Mouse (Mus musculus) retina, postnatal 7 days (tissue): ENCODE measurements around the gene Vps13d.
A peak's percentile ranks its signal among the peaks of the same experiment; 100 is the strongest.

Source experiments
- DNase-seq: peaks from one replicate; pipeline ENCODE4 v3.0.0-alpha.2; 2012; ENCODE audit warnings: low read depth, low spot score

Vps13d gene

DNA sequence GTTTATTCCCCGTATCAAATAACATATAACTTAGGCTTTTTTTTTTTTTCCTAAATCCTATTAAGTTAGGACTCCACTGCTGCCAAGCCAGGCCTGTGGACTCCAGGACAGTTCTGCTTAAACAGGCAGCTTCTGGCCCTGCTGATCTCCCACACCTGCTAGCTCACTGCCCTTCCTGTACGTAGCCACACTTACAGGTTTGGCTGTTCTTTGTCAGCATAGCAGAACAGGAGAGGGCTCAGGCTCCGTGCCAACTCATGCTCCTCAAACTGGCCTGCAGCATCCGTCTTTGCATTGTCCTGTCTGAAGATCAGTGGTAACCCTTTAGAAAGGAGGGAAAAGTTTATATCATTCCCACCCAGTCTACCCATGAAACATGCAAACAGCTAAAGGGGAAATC, 108.3 kb downstream of the Vps13d start:
- DNase-seq, result no peak

DNA sequence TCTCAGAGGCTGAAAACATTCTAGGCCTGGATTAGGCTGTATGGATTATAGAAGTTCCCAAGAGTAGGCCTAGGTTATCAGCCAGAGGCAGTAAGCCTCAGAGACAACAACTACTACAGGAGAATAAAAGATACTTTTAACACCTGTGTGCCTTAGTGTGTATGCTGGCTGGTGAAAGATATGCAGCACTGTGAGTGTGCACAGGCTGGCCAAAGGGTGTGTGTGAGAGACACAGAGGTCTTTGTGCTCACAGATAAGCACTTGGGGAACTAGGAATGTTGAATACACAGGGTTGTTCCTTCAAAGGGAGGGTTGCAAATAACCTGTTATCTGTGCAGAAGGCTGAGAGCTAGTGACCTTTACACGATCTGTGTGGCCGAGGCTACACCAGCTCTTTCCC, 115.5 kb downstream of the Vps13d start:
- DNase-seq, result no peak

DNA sequence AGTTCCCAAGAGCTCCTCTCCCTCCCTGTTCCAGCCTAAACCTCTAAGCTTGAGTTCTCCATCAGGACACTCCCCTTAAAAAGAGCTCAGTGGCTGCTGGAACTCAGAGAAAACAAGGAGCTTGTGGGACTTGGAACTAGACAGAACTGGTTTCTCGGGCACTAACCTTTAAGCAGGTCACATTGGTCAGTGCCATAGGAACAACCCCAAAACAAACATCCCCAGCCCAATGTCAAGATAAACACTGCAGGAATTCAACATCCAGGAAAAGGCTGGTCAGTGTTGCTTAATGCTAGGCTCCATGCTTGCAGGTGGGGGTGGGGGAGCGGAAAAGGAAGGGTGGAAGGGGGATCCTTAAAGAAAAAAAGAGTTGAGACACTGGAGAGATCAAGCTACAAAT, 120.5 kb downstream of the Vps13d start:
- DNase-seq, result no peak

DNA sequence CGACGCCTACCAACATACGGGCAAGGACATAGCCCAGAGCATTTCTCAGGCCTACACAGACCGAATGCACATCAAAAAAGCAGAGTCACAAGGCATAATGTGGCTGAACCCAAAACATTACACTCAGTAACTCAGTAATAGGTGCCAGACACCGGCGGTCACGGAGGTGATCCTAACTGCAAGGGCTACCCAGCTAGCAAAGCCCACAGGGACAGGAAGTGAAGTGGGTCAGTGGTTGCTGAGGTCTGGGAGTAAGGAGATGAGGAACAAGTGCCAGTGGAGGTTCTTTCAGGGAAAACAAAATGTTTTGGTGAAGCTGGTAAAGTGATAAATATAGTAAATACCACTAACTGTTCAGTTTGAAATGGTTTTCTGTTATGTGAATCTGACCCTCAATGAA, 121.1 kb downstream of the Vps13d start:
- DNase-seq, result no peak

DNA sequence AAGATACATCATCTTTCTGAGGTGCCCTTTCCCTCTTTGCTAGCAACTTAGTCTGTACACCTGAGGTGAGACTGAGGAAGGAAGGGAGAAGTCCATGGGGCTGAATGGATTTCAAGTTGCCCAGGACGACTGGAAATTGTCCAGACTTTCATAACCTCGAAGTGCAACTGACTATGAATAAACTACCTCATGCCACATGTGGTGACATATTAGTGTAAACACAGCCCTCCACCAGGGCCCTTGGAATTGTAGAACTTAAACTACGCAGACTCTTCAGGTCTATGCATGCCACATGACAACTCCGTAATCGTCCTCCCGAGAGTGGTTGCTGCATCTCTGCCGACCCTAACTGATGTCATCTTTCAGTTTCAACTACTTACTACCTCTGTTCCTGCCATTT, 122.9 kb downstream of the Vps13d start:
- no peak for DNase-seq

DNA sequence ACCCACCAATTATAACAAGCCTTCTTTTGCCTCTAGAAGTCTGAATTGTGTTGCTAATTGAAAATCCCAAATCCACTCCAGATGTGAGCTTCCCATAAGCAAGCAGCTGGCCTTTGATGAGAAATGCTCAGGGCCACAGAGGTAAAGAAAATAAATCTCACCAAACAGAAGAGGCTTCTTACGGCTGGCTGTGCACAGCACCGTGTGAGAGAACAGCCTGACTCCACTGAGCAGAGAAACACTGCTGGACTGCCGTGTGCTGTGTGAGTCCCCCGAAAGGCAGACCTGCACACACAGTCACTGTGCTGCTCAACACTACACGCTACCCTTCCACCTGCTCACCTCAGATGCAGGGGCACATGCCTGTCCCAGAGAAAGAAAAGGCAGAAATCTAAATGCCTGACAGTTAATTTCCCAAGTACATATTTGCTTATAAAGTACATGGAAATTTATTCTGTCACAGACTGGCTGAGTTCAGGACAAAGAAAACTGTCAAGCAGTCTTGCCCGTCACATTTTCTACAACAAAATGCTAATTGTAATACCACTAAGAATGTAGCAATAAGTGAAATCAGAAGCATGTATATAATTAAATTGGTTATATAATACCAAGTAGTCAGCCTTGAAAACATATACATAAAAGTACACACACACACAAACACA, 127.7 kb downstream of the Vps13d start:
- DNase-seq, result no peak

DNA sequence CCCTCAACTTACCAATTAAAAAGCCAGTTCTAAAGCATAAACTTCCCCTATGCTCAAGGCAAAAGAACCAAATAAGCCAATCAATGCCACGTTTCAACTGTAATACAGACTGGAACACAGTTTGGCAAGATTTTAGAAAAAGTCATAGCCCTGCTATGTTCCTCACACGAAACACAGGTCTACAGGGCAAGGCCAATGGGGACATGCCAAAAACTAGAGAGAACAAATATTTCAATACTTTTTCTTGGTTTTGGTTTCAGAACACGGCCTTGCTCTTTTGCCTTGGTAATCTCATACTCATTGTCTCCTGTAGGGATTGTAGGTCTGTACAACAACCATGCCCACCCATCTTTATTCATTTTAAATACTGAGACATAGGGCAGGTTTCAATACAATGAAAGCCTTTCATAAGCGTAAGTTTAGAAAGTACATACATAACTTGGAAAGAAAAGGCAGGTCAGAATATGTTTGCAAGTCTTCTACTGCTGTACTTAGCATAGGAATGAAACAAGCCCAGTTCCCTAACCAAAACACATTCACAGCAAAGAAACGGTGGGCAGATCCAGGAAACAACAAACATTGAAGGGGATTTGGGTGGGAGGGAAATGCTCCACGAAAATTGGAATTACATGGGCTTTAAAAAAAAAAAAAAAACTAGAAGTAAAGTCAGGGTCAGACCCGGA, 128.3 kb downstream of the Vps13d start:
- DNase-seq, result no peak

DNA sequence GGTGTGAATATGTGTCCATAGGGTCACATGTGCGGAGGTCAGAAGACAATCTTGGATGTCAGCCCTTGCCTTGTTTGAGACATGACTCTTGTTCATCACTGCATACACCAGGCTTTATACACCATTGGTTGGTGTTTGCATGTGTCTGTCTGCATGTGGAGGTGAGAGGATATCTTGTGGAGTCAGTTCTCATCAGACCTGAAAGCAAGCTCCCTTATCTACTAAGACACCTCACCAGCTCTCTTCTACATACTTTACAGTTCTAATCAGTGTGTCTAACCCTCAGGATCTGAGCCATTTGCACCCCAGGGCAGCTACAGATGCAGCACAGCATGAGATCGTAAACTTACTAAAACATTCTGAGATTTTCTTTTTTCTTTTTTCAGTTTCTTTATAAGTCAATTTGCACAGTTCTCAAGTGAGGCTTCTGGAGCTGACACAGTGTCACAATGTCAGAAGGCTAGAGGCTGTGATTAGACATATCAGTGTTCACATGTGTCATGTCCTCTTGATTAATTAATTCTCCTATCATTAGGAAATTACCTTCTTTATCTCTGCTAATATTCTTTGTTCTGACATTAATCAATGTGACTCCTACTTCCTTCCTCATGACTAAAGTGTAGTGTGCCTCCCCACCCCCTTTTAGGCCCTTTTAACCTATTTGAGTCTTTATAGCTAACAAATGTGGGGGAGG, 135.9 kb downstream of the Vps13d start:
- no peak for DNase-seq

DNA sequence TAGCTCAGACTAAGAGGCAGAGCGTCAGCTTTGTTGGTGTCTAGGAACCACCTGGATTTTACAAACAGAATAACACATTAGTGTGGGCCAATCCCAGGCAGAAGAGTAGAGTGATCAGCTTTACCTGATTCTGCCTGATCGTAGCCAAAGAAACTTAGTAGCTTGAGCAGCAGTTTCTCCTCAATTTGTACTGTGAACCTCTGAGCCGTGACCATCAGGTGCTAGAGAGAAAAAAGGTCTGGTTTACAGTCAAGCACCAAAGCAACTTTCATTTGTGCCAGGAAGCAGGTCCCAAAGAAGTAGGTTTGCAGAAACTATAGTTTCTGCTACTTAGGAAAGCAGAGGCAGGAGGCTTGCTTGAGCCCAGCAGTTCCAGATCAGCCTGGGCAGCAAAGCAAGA, 138.5 kb downstream of the Vps13d start:
- DNase-seq, result no peak

DNA sequence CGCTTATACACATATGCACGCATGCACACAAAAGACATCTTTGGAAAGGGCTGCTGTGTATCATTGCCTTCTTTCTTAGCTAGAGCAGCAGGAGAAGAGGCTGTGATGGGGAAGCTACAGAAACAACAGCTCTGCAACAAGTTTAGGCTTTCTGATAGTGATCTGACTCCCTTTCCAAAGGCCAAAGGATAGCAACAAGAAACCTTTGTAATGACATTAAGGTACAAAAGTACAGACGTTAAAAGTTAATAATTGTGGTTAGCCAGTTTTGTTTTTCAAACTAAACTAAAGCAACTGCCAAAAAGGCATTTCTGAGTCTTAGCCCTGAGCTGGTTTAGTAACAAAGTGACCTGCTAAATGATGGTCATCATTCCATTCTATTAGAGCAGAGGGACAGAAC, 139.0 kb downstream of the Vps13d start:
- DNase-seq, result no peak

DNA sequence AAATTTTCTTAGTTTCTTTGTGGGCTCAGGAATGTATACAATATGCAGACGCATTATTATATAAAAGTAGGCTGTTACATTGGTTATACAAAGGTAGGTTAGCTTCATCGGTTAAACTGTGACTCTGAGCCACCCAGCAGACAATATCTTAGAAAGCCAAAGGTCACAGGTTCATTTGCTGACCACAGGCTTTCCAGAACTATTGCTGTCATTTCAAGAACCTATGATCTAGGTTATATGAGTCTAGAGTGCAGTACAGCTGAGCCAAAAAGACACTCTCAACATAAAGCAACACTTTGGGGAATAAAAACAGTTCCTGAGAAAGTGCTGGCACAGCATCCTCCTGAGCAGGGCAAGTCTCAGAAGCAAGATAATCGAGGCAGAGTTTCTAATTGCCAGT, 140.4 kb downstream of the Vps13d start:
- no peak for DNase-seq

DNA sequence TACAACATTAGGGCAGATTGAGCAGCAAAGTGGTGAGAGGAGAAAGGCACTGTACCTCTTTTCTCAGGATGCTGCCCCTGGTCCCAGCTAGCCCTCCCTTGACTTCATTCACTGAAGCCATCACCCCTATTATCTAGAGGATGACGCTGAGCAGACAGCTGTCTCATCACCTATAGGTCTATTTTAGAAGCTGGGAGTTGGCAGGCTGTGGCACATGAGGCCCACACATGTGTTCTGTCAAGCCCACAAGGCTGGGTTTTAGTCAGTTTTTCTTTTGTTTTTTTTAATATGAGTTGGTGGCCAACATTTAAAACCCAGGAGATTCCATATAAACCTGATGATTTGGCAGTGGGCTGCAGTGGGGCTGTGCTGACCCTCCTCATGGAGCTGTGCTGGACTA, 142.1 kb downstream of the Vps13d start:
- DNase-seq, result no peak

DNA sequence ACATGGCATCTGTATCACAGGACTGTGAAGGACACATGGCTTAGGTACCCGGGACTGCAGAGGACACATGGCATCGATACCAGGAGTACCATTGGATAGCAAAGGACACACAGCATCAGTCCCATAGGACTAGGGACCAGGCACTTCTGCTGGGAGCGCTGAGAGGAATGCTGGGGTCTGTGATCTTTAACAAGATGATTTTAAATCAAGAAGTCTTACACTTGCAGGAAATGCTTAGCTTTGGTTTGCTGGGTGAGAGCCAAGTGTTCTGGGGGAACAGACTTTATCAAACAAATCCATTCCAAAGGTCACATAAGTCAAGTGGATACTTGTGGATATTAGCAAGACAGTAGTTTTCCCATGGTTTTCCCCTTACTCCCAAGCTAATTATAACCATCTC, 142.5 kb downstream of the Vps13d start:
- DNase-seq, result no peak

DNA sequence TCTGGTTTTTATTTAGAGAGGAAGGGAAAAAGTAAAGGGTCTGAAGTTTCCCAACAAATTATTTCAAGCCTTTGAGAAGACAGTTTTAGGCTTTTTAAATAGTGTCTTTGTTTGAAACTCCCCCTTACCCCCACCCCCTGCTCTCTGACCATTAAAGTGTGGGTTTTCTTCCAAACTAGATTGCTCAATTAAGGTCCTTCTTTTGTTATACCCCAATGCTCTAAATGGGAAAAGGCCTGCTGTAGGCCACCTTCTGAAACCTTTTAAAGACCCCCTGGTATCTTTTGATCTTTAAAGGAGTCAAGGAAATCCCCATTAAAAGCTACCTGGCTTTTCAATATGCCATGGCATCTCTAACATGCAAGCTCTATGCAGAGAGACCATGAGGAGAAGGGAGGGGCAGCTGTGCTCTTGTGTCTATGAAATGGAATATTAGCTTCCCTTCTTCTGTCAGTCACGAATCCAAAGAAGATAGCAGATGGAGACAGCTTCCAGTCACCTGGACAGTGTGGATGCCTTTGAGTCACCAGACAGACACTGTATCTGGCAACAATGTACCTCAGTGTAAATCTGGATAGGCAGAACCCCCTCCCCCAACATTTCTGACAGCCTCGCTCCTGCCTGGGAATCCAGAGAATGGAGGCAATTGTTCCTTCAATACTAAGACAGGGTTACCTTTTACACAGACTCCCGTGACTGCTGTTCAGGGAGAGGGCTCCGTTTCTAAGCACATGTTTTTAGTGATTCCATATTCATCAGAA, 143.4 kb downstream of the Vps13d start:
- no peak for DNase-seq

DNA sequence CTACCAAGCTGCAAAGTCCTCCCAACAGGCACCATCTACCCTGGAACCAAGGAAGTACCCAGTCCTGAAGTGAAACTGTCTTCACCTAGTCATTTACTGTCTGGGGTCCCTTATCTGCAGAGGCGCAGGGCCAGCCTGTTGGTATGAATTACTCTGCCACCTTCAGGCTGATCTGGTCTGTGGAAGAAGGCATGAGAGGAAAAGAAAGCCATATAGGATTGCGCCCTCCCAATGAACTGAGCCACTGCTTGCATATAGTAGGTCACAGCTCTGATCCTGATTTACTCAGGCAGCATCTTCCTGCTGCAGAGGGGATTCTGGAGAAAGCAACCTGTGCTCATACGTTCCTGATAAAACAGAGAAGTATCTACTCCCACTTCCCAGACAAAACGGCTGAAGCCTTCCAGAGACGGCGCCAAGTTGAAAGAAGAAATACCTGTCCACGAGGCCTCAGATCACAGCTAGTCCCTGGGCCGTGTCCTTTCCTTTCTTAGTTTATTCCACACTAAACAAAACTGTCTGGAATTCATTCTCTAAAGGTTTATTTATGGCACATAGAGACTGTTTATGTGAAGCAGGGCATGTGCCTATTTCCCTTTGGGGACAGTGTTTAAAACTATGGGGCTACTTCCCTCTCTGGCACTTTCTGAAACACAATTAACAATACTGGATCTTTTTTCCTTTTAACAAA, 144.1 kb downstream of the Vps13d start:
- DNase-seq, result peak; percentile 13

DNA sequence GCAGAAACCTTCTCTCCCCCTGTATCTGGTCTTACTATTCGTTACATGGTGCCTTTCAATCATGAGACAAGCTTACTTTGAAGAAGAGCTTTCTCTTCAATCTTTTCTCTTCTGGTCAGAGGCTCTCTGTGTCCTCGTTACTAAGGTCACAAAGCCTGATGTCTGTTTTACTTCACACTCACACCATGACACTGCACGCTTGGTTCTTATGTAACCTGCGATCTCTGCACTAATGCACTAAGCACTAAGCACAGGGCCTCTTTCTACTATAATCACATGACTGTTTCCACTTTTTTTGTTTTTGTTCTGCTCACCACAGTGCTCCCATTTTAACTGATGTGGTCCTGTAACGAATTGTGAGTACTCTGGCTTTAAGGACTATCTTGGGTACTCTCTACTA, 146.8 kb downstream of the Vps13d start:
- DNase-seq, result no peak

DNA sequence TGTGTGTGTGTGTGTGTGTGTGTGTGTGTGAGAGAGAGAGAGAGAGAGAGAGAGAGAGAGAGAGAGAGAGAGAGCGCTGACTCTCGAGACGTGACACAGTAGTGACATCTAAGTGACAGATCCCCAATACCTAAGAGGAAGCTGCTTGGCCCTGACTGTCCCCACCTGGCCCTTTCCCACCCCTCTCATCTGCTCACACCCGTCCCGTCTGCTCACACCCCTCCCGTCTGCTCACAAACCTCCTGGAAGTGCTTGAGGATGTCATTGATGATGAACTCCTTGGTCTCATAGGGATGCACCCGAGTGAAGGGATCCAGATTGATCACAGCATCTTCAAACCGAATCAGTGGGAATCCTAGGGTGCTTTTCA, 148.8 kb downstream of the Vps13d start:
- DNase-seq, result no peak

DNA sequence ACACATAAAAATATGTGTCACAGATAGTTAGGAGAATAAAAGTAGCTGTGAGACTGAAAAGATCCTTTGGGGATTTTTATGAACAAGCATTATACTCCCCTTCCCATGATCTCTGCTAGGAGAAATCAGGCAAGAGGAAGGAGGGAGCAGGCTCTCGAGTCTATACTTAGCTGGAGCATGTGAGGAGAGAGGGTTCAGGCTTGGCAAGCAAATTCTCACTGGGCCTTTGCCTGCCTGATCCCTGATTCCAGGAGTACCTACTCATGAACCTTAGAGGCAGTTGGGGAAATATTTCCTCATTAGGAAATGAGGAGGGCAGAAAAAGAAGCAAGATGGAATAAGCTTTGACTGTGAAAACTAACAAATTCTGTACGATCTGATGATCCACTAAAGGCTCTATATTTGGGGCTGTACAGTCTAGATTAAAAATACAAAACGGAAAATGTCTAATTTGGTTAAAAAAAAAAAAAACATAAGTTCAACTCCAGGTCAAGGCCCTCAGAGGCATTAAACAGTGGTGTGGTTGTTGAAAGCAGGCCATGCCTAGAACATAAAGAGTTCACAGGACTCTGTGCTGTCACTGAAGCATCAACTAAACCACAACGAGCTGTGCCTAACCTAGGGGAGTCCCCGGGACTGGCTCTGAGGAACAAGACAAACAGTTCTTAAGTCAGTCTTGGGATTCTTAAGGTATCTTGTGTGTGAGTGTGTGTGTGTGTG, 149.3 kb downstream of the Vps13d start:
- DNase-seq, result no peak

DNA sequence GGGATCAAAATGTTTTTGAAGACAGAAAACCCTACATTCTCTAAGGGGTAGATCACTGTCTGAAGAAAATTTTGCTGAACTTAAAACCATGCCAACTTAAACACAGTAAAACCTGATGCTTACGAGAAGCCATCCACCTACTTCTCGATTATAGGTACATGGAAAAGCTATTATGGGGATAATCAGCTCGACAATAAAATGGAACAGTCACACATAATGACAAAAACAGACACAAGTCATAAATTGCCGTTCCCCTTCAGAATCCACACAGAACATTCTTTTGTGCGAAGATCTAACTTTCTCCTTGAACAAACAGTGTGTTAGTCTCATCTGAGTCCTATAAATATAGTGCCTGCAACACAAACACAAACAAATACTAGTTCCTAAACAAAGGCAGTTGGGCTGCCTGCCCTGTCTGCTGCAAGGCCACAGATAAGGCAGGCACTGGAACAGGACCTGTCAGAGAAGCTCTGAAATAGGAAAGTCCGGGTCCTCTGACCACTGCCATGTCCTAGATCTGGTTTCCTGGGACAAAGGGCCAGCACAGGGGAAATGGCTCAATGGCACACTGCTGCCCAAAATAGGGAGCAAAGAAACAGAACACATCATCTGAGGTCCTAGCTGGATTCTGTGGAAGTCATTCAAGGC, 153.5 kb downstream of the Vps13d start:
- DNase-seq, result no peak

DNA sequence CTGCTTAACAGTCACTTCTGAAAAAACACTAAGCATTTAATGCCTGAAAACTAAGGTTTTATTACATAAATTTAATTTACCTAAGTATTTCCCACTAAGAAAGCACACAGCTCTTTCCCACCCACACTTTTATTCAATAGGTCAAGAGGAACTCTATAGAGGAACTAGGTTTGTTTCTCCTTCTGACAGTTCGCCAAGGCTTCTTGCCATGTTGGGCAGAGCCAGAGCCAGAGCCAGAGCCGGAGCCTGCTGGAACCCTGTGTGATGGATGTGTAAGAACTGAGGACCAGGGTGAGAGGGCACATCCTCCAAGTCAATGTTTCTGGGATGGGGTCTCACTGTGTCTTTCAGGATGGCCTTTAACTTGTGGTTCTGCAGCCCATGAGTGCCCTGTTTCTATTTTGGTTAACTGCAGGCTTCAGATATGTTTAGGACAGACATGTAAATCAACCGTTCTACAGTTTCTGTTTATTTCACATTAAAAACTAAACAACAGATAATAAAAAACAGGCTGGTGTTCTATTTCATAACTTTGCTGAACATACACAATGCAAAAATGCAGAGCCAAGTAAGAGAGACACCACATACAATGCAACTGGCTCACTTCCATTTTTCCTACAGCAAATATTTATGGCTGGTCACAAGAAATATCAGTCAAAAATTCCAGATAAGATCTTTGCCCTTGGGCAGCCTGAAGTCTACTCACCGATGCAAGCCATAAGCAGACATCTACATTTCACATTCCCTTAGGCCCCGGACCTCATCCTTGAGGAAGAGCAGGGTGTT, 157.0 kb downstream of the Vps13d start:
- no peak for DNase-seq
